Mouse (Mus musculus): ENCODE results near the gene Smyd4. TPM values are rescaled to one million over a fixed set of nuclear protein-coding genes. Genes with fewer than 3 reads are reported as not detected.

The Smyd4 gene
- polyA plus RNA-seq, 2 experiments = 7.9 to 11.6 TPM

- TF ChIP-seq POLR2A (IDR thresholded peaks at IDR 0.05; ENCODE audit: borderline replicate concordance, extremely low read depth, insufficient read depth, insufficient read length) = no peak
- no peaks in the 10 kb centered on the region for H3K9me3 ChIP-seq (ENCODE audit: control insufficient read depth, low read length)
- WGBS = 61% methylated on average over 5 of the region's 5 CpGs
- H3K36me3 ChIP-seq (ENCODE audit: control insufficient read depth, insufficient read depth, low read length) = peaks cover 31% of the 10 kb centered on the region
- ATAC-seq (ENCODE audit: low FRiP score, low read depth) = no peak
- no peaks in the 10 kb centered on the region for H3K4me1 ChIP-seq (ENCODE audit: control insufficient read depth, insufficient read depth, low read length)
- no peaks in the 10 kb centered on the region for H3K27me3 ChIP-seq (ENCODE audit: control insufficient read depth, insufficient read depth, low read length)
- no peak overlapping the region for H3K27ac ChIP-seq (replicated peaks; ENCODE audit: low read depth, low read length)
- no peak overlapping the region for H3K4me3 ChIP-seq (replicated peaks; ENCODE audit: low read length)
- H3K9ac ChIP-seq (ENCODE audit: low read depth, low read length, severe bottlenecking) = no peak overlapping the region
- no peak for DNase-seq (ENCODE audit: low spot score)
- H3K4me2 ChIP-seq (replicated peaks; ENCODE audit: low read depth, low read length, severe bottlenecking) = no peak overlapping the region
These were observed 29.0 kb upstream of the Smyd4 start for GRCm38 (mm10) chr11:75319246-75319645.

- H3K36me3 ChIP-seq (ENCODE audit: control insufficient read depth, insufficient read depth, low read length) = peaks cover 16% of the 10 kb centered on the region
- no peak overlapping the region for H3K9ac ChIP-seq (ENCODE audit: low read depth, low read length, severe bottlenecking)
- no peak overlapping the region for H3K4me3 ChIP-seq (replicated peaks; ENCODE audit: low read length)
- no peaks in the 10 kb centered on the region for H3K4me1 ChIP-seq (ENCODE audit: control insufficient read depth, insufficient read depth, low read length)
- ATAC-seq (ENCODE audit: low FRiP score, low read depth) = no peak
- H3K27me3 ChIP-seq (ENCODE audit: control insufficient read depth, insufficient read depth, low read length) = no peaks in the 10 kb centered on the region
- WGBS = 75% methylated on average over 8 of the region's 8 CpGs
- no peaks in the 10 kb centered on the region for H3K9me3 ChIP-seq (ENCODE audit: control insufficient read depth, low read length)
- no peak overlapping the region for H3K27ac ChIP-seq (replicated peaks; ENCODE audit: low read depth, low read length)
- H3K4me2 ChIP-seq (replicated peaks; ENCODE audit: low read depth, low read length, severe bottlenecking) = no peak overlapping the region
- DNase-seq (ENCODE audit: low spot score) = no peak
- no peak for TF ChIP-seq POLR2A (IDR thresholded peaks at IDR 0.05; ENCODE audit: borderline replicate concordance, extremely low read depth, insufficient read depth, insufficient read length)
These were observed 24.9 kb upstream of the Smyd4 start for GRCm38 (mm10) chr11:75323326-75323737.

GRCm38 (mm10) chr11:75324433-75324832 lies 23.8 kb upstream of the Smyd4 start:
- Histone ChIP-seq H3K9ac (ENCODE audit: low read depth, low read length, severe bottlenecking) (no peak overlapping the region), H3K27ac (replicated peaks; ENCODE audit: low read depth, low read length) (no peak overlapping the region), H3K4me1 (ENCODE audit: control insufficient read depth, insufficient read depth, low read length) (no peaks in the 10 kb centered on the region), H3K36me3 (ENCODE audit: control insufficient read depth, insufficient read depth, low read length) (peaks cover 22% of the 10 kb centered on the region), H3K4me2 (replicated peaks; ENCODE audit: low read depth, low read length, severe bottlenecking) (no peak overlapping the region), H3K27me3 (ENCODE audit: control insufficient read depth, insufficient read depth, low read length) (no peaks in the 10 kb centered on the region), H3K9me3 (ENCODE audit: control insufficient read depth, low read length) (no peaks in the 10 kb centered on the region), H3K4me3 (replicated peaks; ENCODE audit: low read length) (no peak overlapping the region)
- no peak for DNase-seq (ENCODE audit: low spot score)
- WGBS = 98% methylated on average over 2 of the region's 2 CpGs
- no peak for TF ChIP-seq POLR2A (IDR thresholded peaks at IDR 0.05; ENCODE audit: borderline replicate concordance, extremely low read depth, insufficient read depth, insufficient read length)
- no peak for ATAC-seq (ENCODE audit: low FRiP score, low read depth)

- H3K9ac ChIP-seq (ENCODE audit: low read depth, low read length, severe bottlenecking) = no peak overlapping the region
- no peak for ATAC-seq (ENCODE audit: low FRiP score, low read depth)
- H3K4me1 ChIP-seq (ENCODE audit: control insufficient read depth, insufficient read depth, low read length) = no peaks in the 10 kb centered on the region
- no peak overlapping the region for H3K4me2 ChIP-seq (replicated peaks; ENCODE audit: low read depth, low read length, severe bottlenecking)
- 72% methylated on average over 16 of the region's 16 CpGs for WGBS
- H3K27me3 ChIP-seq (ENCODE audit: control insufficient read depth, insufficient read depth, low read length) = no peaks in the 10 kb centered on the region
- no peak overlapping the region for H3K27ac ChIP-seq (replicated peaks; ENCODE audit: low read depth, low read length)
- H3K9me3 ChIP-seq (ENCODE audit: control insufficient read depth, low read length) = no peaks in the 10 kb centered on the region
- no peak for DNase-seq (ENCODE audit: low spot score)
- no peak for TF ChIP-seq POLR2A (IDR thresholded peaks at IDR 0.05; ENCODE audit: borderline replicate concordance, extremely low read depth, insufficient read depth, insufficient read length)
- no peak overlapping the region for H3K4me3 ChIP-seq (replicated peaks; ENCODE audit: low read length)
- H3K36me3 ChIP-seq (ENCODE audit: control insufficient read depth, insufficient read depth, low read length) = peaks cover 24% of the 10 kb centered on the region
These were observed 22.9 kb upstream of the Smyd4 start for GRCm38 (mm10) chr11:75325116-75325968.

- no peak overlapping the region for H3K4me3 ChIP-seq (replicated peaks; ENCODE audit: low read length)
- no peaks in the 10 kb centered on the region for H3K9me3 ChIP-seq (ENCODE audit: control insufficient read depth, low read length)
- no peaks in the 10 kb centered on the region for H3K27me3 ChIP-seq (ENCODE audit: control insufficient read depth, insufficient read depth, low read length)
- peaks cover 28% of the 10 kb centered on the region for H3K36me3 ChIP-seq (ENCODE audit: control insufficient read depth, insufficient read depth, low read length)
- H3K27ac ChIP-seq (replicated peaks; ENCODE audit: low read depth, low read length) = no peak overlapping the region
- no peak overlapping the region for H3K9ac ChIP-seq (ENCODE audit: low read depth, low read length, severe bottlenecking)
- H3K4me2 ChIP-seq (replicated peaks; ENCODE audit: low read depth, low read length, severe bottlenecking) = no peak overlapping the region
- no peaks in the 10 kb centered on the region for H3K4me1 ChIP-seq (ENCODE audit: control insufficient read depth, insufficient read depth, low read length)
- ATAC-seq (ENCODE audit: low FRiP score, low read depth) = no peak
- no peak for DNase-seq (ENCODE audit: low spot score)
- WGBS = 81% methylated on average over 7 of the region's 7 CpGs
- TF ChIP-seq POLR2A (IDR thresholded peaks at IDR 0.05; ENCODE audit: borderline replicate concordance, extremely low read depth, insufficient read depth, insufficient read length) = no peak
These were observed 22.3 kb upstream of the Smyd4 start for GRCm38 (mm10) chr11:75325969-75326311.

Measured in limb, embryonic 14.5 days (tissue).